Mouse (Mus musculus): ENCODE data around the gene Umad1. TPM values are rescaled to one million over a fixed set of nuclear protein-coding genes. Genes with fewer than 3 reads are reported as not detected.

Gene Umad1
- polyA plus RNA-seq, 1 experiment from 2014 or later: 15.6 TPM

DNA sequence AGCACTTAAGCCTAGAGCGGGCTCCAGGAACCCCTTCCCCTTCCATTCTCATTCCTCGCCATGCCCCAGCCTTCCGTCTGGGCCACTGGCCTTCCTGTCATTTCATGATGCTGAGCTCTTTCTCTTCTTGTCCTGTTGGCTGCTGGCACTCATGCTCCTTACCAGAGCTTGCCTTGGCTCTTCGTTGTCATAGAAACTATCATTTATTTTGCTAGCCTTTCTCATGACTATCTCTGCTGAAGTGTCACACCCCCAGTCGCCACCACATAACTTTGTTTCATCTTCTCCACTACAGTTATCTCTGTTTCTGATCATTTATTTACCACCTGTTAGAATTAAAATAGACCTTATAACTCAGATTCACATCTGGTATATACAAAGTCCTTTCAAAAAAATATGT lies 117.3 kb downstream of the Umad1 start:
- H3K9ac ChIP-seq (replicated peaks): no peak overlapping the region
- DNase-seq: no peak
- H3K36me3 ChIP-seq (replicated peaks; ENCODE audit: insufficient read depth, low read length): 0 out of 2 replicates have a peak, but pooled peaks cover 3% of the 10 kb centered on the region
- no peak overlapping the region for H3K4me2 ChIP-seq (ENCODE audit: low read depth, low read length)
- H3K9me3 ChIP-seq (ENCODE audit: low read length): no peaks in the 10 kb centered on the region
- H3K4me1 ChIP-seq (ENCODE audit: insufficient read depth): no peaks in the 10 kb centered on the region
- H3K27me3 ChIP-seq (ENCODE audit: insufficient read depth, low read length): no peaks in the 10 kb centered on the region
- H3K27ac ChIP-seq (ENCODE audit: low read depth): no peak overlapping the region
- H3K4me3 ChIP-seq (ENCODE audit: low read depth, low read length): no peak overlapping the region
- ATAC-seq: no peak
- WGBS (ENCODE audit: insufficient replicate concordance): 89% methylated on average over 5 of the region's 5 CpGs
- TF ChIP-seq CTCF (IDR thresholded peaks at IDR 0.05; ENCODE audit: low read depth) (no peak), EP300 (IDR thresholded peaks at IDR 0.05; ENCODE audit: low read depth) (no peak)

GRCm38 (mm10) chr6:8377667-8378066 lies 118.6 kb downstream of the Umad1 start:
- no peak for TF ChIP-seq CTCF (IDR thresholded peaks at IDR 0.05; ENCODE audit: low read depth)
- TF ChIP-seq EP300 (IDR thresholded peaks at IDR 0.05; ENCODE audit: low read depth): no peak
- 73% methylated on average over 8 of the region's 8 CpGs for WGBS (ENCODE audit: insufficient replicate concordance)

GRCm38 (mm10) chr6:8389307-8389706 lies 130.2 kb downstream of the Umad1 start:
- Histone ChIP-seq H3K27ac (ENCODE audit: low read depth) (no peak overlapping the region), H3K27me3 (ENCODE audit: insufficient read depth, low read length) (no peaks in the 10 kb centered on the region), H3K4me3 (ENCODE audit: low read depth, low read length) (no peak overlapping the region), H3K4me1 (ENCODE audit: insufficient read depth) (no peaks in the 10 kb centered on the region), H3K4me2 (ENCODE audit: low read depth, low read length) (no peak overlapping the region), H3K9ac (replicated peaks) (no peak overlapping the region), H3K9me3 (ENCODE audit: low read length) (no peaks in the 10 kb centered on the region), H3K36me3 (replicated peaks; ENCODE audit: insufficient read depth, low read length) (no peaks in the 10 kb centered on the region)
- ATAC-seq (no peak), DNase-seq (no peak)
- no peak for TF ChIP-seq CTCF (IDR thresholded peaks at IDR 0.05; ENCODE audit: low read depth)
- no peak for TF ChIP-seq EP300 (IDR thresholded peaks at IDR 0.05; ENCODE audit: low read depth)
- 89% methylated on average over 2 of the region's 2 CpGs for WGBS (ENCODE audit: insufficient replicate concordance)

More at GRCm38 (mm10) chr6:8377667-8378066, 118.6 kb downstream of the Umad1 start:
- ATAC-seq: no peak
- Histone ChIP-seq H3K4me2 (ENCODE audit: low read depth, low read length) (no peak overlapping the region), H3K4me3 (ENCODE audit: low read depth, low read length) (no peak overlapping the region), H3K36me3 (replicated peaks; ENCODE audit: insufficient read depth, low read length) (0 out of 2 replicates have a peak, but pooled peaks cover 3% of the 10 kb centered on the region), H3K4me1 (ENCODE audit: insufficient read depth) (no peaks in the 10 kb centered on the region), H3K27me3 (ENCODE audit: insufficient read depth, low read length) (no peaks in the 10 kb centered on the region), H3K9ac (replicated peaks) (no peak overlapping the region), H3K9me3 (ENCODE audit: low read length) (no peaks in the 10 kb centered on the region), H3K27ac (ENCODE audit: low read depth) (no peak overlapping the region)
- no peak for DNase-seq

DNA sequence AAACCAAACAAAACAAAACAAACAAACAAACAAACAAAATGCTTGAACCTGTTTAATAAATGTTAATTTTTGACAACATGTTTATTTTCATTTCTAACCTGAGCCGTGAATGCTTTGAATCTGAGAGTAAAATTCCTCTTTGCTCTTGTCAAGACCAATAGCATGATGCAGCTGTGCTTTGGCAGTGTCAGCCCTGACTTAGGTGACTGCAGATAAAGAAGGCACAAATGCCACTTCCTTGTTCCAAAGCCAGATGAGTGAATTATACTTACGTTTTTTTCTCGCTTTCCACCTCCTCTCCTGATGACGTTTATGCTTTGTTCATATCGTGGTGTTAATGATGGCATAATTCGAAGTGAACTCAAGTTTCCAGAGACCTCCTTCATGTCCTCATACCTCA lies 131.2 kb downstream of the Umad1 start:
- WGBS (ENCODE audit: insufficient replicate concordance): 83% methylated on average over 6 of the region's 6 CpGs

DNA sequence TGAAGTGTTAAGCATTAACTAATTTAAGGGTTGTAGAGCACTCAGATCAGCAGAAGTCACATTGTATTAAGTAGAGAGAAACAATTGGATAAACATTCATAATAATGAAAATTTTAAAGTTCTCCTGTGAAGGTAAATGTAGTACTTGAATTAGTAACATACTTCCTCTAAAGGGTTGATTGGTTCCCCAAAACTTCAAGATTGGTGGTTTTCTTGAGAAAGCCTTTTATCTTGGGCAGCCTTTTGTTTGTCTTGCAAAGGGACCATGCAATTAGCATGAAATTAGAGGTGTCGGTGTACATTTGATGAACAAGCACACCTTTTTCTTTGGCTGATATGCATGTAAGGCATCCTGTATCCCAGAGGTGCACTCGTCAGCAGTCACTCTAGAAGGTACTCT lies 131.8 kb downstream of the Umad1 start:
- TF ChIP-seq CTCF (IDR thresholded peaks at IDR 0.05; ENCODE audit: low read depth) (no peak), EP300 (IDR thresholded peaks at IDR 0.05; ENCODE audit: low read depth) (no peak)
- Histone ChIP-seq H3K36me3 (replicated peaks; ENCODE audit: insufficient read depth, low read length) (no peaks in the 10 kb centered on the region), H3K4me2 (ENCODE audit: low read depth, low read length) (no peak overlapping the region), H3K27ac (ENCODE audit: low read depth) (no peak overlapping the region), H3K4me3 (ENCODE audit: low read depth, low read length) (no peak overlapping the region), H3K9me3 (ENCODE audit: low read length) (no peaks in the 10 kb centered on the region), H3K4me1 (ENCODE audit: insufficient read depth) (no peaks in the 10 kb centered on the region), H3K27me3 (ENCODE audit: insufficient read depth, low read length) (no peaks in the 10 kb centered on the region), H3K9ac (replicated peaks) (no peak overlapping the region)
- DNase-seq (no peak), ATAC-seq (no peak)
- 88% methylated on average over 2 of the region's 2 CpGs for WGBS (ENCODE audit: insufficient replicate concordance)

More for the DNA sequence above, 131.2 kb downstream of the Umad1 start:
- no peak overlapping the region for H3K4me2 ChIP-seq (ENCODE audit: low read depth, low read length)
- DNase-seq: no peak
- H3K4me3 ChIP-seq (ENCODE audit: low read depth, low read length): no peak overlapping the region
- no peaks in the 10 kb centered on the region for H3K4me1 ChIP-seq (ENCODE audit: insufficient read depth)
- TF ChIP-seq CTCF (IDR thresholded peaks at IDR 0.05; ENCODE audit: low read depth) (no peak), EP300 (IDR thresholded peaks at IDR 0.05; ENCODE audit: low read depth) (no peak)
- no peak overlapping the region for H3K27ac ChIP-seq (ENCODE audit: low read depth)
- no peaks in the 10 kb centered on the region for H3K9me3 ChIP-seq (ENCODE audit: low read length)
- H3K9ac ChIP-seq (replicated peaks): no peak overlapping the region
- ATAC-seq: no peak
- no peaks in the 10 kb centered on the region for H3K27me3 ChIP-seq (ENCODE audit: insufficient read depth, low read length)
- H3K36me3 ChIP-seq (replicated peaks; ENCODE audit: insufficient read depth, low read length): no peaks in the 10 kb centered on the region

GRCm38 (mm10) chr6:8393029-8393428 lies 133.9 kb downstream of the Umad1 start:
- ATAC-seq: no peak
- 51% methylated on average over 4 of the region's 4 CpGs for WGBS (ENCODE audit: insufficient replicate concordance)
- DNase-seq: no peak

GRCm38 (mm10) chr6:8394044-8394443 lies 135.0 kb downstream of the Umad1 start:
- Histone ChIP-seq H3K4me3 (ENCODE audit: low read depth, low read length) (no peak overlapping the region), H3K4me2 (ENCODE audit: low read depth, low read length) (no peak overlapping the region), H3K36me3 (replicated peaks; ENCODE audit: insufficient read depth, low read length) (no peaks in the 10 kb centered on the region), H3K9ac (replicated peaks) (no peak overlapping the region), H3K4me1 (ENCODE audit: insufficient read depth) (no peaks in the 10 kb centered on the region), H3K9me3 (ENCODE audit: low read length) (no peaks in the 10 kb centered on the region), H3K27me3 (ENCODE audit: insufficient read depth, low read length) (no peaks in the 10 kb centered on the region), H3K27ac (ENCODE audit: low read depth) (no peak overlapping the region)
- ATAC-seq: no peak
- DNase-seq: no peak
- no peak for TF ChIP-seq EP300 (IDR thresholded peaks at IDR 0.05; ENCODE audit: low read depth)
- no peak for TF ChIP-seq CTCF (IDR thresholded peaks at IDR 0.05; ENCODE audit: low read depth)

More at GRCm38 (mm10) chr6:8393029-8393428, 133.9 kb downstream of the Umad1 start:
- no peaks in the 10 kb centered on the region for H3K9me3 ChIP-seq (ENCODE audit: low read length)
- no peak overlapping the region for H3K9ac ChIP-seq (replicated peaks)
- H3K36me3 ChIP-seq (replicated peaks; ENCODE audit: insufficient read depth, low read length): no peaks in the 10 kb centered on the region
- H3K4me1 ChIP-seq (ENCODE audit: insufficient read depth): no peaks in the 10 kb centered on the region
- H3K4me2 ChIP-seq (ENCODE audit: low read depth, low read length): no peak overlapping the region
- no peak overlapping the region for H3K27ac ChIP-seq (ENCODE audit: low read depth)
- no peak overlapping the region for H3K4me3 ChIP-seq (ENCODE audit: low read depth, low read length)
- no peaks in the 10 kb centered on the region for H3K27me3 ChIP-seq (ENCODE audit: insufficient read depth, low read length)
- TF ChIP-seq CTCF (IDR thresholded peaks at IDR 0.05; ENCODE audit: low read depth): no peak
- no peak for TF ChIP-seq EP300 (IDR thresholded peaks at IDR 0.05; ENCODE audit: low read depth)
